Mouse (Mus musculus): ENCODE measurements around the gene Sh3pxd2a. TPM values are rescaled to one million over a fixed set of nuclear protein-coding genes. Genes with fewer than 3 reads are reported as not detected.

Gene Sh3pxd2a
- polyA plus RNA-seq, 1 experiment from 2014 or later: 8.8 TPM

- ATAC-seq (replicated peaks; ENCODE audit: low FRiP score, low TSS enrichment, low read depth) (no peak), DNase-seq (ENCODE audit: low spot score) (no peak)
- no peaks in the 10 kb centered on the region for H3K9me3 ChIP-seq (ENCODE audit: control insufficient read depth, low read length)
- H3K27me3 ChIP-seq (replicated peaks; ENCODE audit: control insufficient read depth, insufficient read depth, low read length): no peaks in the 10 kb centered on the region
- H3K4me3 ChIP-seq (ENCODE audit: low read depth, low read length): no peak overlapping the region
- no peak overlapping the region for H3K4me2 ChIP-seq (ENCODE audit: low read length)
- no peak overlapping the region for H3K27ac ChIP-seq (ENCODE audit: low read depth)
- H3K4me1 ChIP-seq (replicated peaks; ENCODE audit: control insufficient read depth, insufficient read depth, low read length): peaks cover 29% of the 10 kb centered on the region
- H3K36me3 ChIP-seq (ENCODE audit: control insufficient read depth, insufficient read depth, low read length): no peaks in the 10 kb centered on the region; the same call in 1 of the 2 replicates
- 67% methylated on average over 8 of the region's 8 CpGs for WGBS
- no peak overlapping the region for H3K9ac ChIP-seq (ENCODE audit: low read length)
These were observed 45.0 kb downstream of the Sh3pxd2a start for GRCm38 (mm10) chr19:47419208-47419607.

- ATAC-seq (replicated peaks; ENCODE audit: low FRiP score, low TSS enrichment, low read depth) (no peak), DNase-seq (ENCODE audit: low spot score) (no peak)
These were observed 48.0 kb downstream of the Sh3pxd2a start for GRCm38 (mm10) chr19:47416161-47416560.

DNA sequence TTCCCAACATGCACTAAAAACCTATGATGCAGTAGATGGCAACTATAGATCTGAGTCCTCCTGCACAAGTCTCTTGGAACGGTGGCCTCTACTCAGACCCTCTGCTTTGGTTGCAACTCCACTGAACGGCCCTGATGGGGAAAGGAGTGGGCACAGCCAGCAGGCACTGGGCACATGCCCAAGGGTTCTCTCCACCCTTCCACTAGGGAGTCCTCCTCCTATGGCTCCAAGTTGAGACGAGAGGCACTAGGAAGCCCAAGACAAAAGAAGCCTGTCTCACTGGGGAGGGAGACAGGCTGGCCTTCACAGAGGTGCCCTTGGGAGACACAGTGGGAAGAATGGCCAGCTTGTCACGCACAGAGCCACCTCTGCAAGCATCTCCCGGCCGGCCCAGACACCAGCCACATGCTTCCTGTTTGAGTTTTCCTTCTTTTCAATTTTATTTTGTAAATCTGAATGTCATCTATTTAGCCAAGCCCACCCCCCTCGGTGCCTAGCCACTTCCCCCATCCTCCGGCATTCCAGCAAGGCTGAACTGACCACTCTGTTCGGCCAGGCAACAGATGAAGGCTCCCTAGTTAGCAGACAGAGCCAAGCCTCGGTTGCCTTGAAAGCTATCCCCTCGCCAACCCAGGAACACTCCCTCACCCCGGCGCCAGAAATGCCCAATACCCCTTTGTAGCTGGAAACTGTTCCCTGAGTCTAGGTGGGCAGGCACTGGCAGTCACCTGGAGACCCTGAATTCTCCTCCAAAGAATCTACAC is 49.9 kb downstream of the Sh3pxd2a start:
- no peak overlapping the region for H3K4me2 ChIP-seq (ENCODE audit: low read length)
- H3K4me1 ChIP-seq (replicated peaks; ENCODE audit: control insufficient read depth, insufficient read depth, low read length): peaks cover 24% of the 10 kb centered on the region
- DNase-seq (ENCODE audit: low spot score): no peak
- WGBS: 72% methylated on average over 13 of the region's 13 CpGs
- ATAC-seq (replicated peaks; ENCODE audit: low FRiP score, low TSS enrichment, low read depth): no peak
- H3K27me3 ChIP-seq (replicated peaks; ENCODE audit: control insufficient read depth, insufficient read depth, low read length): no peaks in the 10 kb centered on the region
- no peak overlapping the region for H3K9ac ChIP-seq (ENCODE audit: low read length)
- no peaks in the 10 kb centered on the region for H3K9me3 ChIP-seq (ENCODE audit: control insufficient read depth, low read length)
- H3K4me3 ChIP-seq (ENCODE audit: low read depth, low read length): no peak overlapping the region
- no peak overlapping the region for H3K27ac ChIP-seq (ENCODE audit: low read depth)
- H3K36me3 ChIP-seq (ENCODE audit: control insufficient read depth, insufficient read depth, low read length): no peaks in the 10 kb centered on the region

More at GRCm38 (mm10) chr19:47416161-47416560, 48.0 kb downstream of the Sh3pxd2a start:
- no peak overlapping the region for H3K9ac ChIP-seq (ENCODE audit: low read length)
- H3K27ac ChIP-seq (ENCODE audit: low read depth): no peak overlapping the region
- no peaks in the 10 kb centered on the region for H3K36me3 ChIP-seq (ENCODE audit: control insufficient read depth, insufficient read depth, low read length)
- H3K27me3 ChIP-seq (replicated peaks; ENCODE audit: control insufficient read depth, insufficient read depth, low read length): no peaks in the 10 kb centered on the region
- no peaks in the 10 kb centered on the region for H3K9me3 ChIP-seq (ENCODE audit: control insufficient read depth, low read length)
- H3K4me3 ChIP-seq (ENCODE audit: low read depth, low read length): no peak overlapping the region
- H3K4me2 ChIP-seq (ENCODE audit: low read length): no peak overlapping the region
- WGBS: 89% methylated on average over 12 of the region's 12 CpGs
- H3K4me1 ChIP-seq (replicated peaks; ENCODE audit: control insufficient read depth, insufficient read depth, low read length): peaks cover 27% of the 10 kb centered on the region

DNA sequence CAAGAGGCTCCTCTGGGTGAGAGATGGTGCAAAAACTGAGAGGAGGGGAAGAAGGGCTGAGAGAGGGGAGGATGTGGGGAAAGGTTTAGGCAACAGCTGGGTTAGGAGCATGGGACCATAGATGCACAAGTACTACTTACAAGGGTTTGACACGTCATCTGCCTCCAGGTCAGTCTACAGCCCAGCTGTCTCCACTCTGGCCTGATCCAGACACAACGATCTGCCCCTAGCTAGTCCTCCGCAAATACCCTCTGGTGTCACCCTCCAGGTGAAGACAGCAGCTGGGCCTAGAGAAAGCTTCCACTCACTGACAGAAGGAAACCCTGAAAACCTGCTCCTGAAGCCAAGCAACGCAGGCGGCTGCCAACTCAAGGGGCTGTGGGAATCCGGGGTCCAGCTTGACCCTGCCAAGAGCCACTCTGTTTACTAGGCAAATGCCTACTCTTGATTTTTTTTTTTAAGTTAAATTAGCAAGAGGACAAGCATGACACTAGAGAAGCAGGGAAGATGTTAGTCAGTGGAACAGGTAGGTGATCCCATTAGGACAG is 50.7 kb downstream of the Sh3pxd2a start:
- ATAC-seq (replicated peaks; ENCODE audit: low FRiP score, low TSS enrichment, low read depth): no peak
- Histone ChIP-seq H3K9ac (ENCODE audit: low read length) (no peak overlapping the region), H3K4me2 (ENCODE audit: low read length) (no peak overlapping the region), H3K9me3 (ENCODE audit: control insufficient read depth, low read length) (no peaks in the 10 kb centered on the region), H3K4me3 (ENCODE audit: low read depth, low read length) (no peak overlapping the region), H3K4me1 (replicated peaks; ENCODE audit: control insufficient read depth, insufficient read depth, low read length) (peaks cover 24% of the 10 kb centered on the region), H3K27me3 (replicated peaks; ENCODE audit: control insufficient read depth, insufficient read depth, low read length) (no peaks in the 10 kb centered on the region), H3K36me3 (ENCODE audit: control insufficient read depth, insufficient read depth, low read length) (no peaks in the 10 kb centered on the region), H3K27ac (ENCODE audit: low read depth) (no peak overlapping the region)
- WGBS: 83% methylated on average over 6 of the region's 6 CpGs
- DNase-seq (ENCODE audit: low spot score): no peak

DNA sequence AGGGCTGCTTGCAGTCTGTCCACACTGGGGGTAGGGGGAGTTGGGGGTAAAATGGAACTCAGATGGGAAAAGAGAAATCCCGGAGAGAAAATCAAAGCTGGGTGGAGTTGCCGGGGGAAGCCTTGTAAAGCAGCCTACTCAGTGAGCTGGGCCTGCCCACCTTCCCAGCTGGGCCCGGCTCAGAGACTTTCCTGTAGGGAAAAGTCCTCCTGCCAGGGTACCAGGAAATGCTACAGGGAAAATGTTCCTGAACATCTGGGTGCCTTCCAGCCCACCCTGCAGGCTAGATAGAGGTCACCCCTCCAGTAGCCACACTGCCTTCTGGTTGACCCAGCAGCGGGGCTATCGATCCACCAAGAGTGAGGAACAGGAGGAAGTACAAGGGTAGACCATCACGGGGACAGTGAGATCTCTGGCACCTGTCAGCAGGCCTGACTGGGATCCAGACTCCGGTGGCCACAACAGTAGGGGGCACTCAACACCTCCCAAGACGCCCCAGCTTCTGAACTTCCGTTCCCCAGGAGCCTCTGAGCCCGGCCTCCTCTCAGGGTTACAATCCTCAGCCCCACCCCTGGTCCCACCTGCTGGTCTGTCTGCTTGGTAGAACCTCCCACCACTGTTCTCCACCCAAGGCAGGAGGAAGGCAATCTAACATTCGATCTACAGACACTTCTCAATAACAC is 51.5 kb downstream of the Sh3pxd2a start:
- H3K4me1 ChIP-seq (replicated peaks; ENCODE audit: control insufficient read depth, insufficient read depth, low read length): peaks cover 24% of the 10 kb centered on the region
- no peak for DNase-seq (ENCODE audit: low spot score)
- no peak overlapping the region for H3K4me3 ChIP-seq (ENCODE audit: low read depth, low read length)
- no peak overlapping the region for H3K4me2 ChIP-seq (ENCODE audit: low read length)
- no peak overlapping the region for H3K27ac ChIP-seq (ENCODE audit: low read depth)
- H3K36me3 ChIP-seq (ENCODE audit: control insufficient read depth, insufficient read depth, low read length): 0 out of 2 replicates have a peak, but pooled peaks cover 4% of the 10 kb centered on the region
- 71% methylated on average over 11 of the region's 11 CpGs for WGBS
- no peak overlapping the region for H3K9ac ChIP-seq (ENCODE audit: low read length)
- no peaks in the 10 kb centered on the region for H3K27me3 ChIP-seq (replicated peaks; ENCODE audit: control insufficient read depth, insufficient read depth, low read length)
- peak; percentile 13; the same call in 1 of the 2 replicates for ATAC-seq (replicated peaks; ENCODE audit: low FRiP score, low TSS enrichment, low read depth)
- H3K9me3 ChIP-seq (ENCODE audit: control insufficient read depth, low read length): no peaks in the 10 kb centered on the region

GRCm38 (mm10) chr19:47410301-47410700 is 53.9 kb downstream of the Sh3pxd2a start:
- Histone ChIP-seq H3K9me3 (ENCODE audit: control insufficient read depth, low read length) (no peaks in the 10 kb centered on the region), H3K4me2 (ENCODE audit: low read length) (no peak overlapping the region), H3K36me3 (ENCODE audit: control insufficient read depth, insufficient read depth, low read length) (0 out of 2 replicates have a peak, but pooled peaks cover 4% of the 10 kb centered on the region), H3K4me1 (replicated peaks; ENCODE audit: control insufficient read depth, insufficient read depth, low read length) (peaks cover 24% of the 10 kb centered on the region), H3K4me3 (ENCODE audit: low read depth, low read length) (no peak overlapping the region), H3K9ac (ENCODE audit: low read length) (no peak overlapping the region), H3K27ac (ENCODE audit: low read depth) (no peak overlapping the region), H3K27me3 (replicated peaks; ENCODE audit: control insufficient read depth, insufficient read depth, low read length) (no peaks in the 10 kb centered on the region)
- WGBS: 90% methylated on average over 6 of the region's 6 CpGs
- DNase-seq (ENCODE audit: low spot score) (no peak), ATAC-seq (replicated peaks; ENCODE audit: low FRiP score, low TSS enrichment, low read depth) (no peak)

- H3K36me3 ChIP-seq (ENCODE audit: control insufficient read depth, insufficient read depth, low read length): 0 out of 2 replicates have a peak, but pooled peaks cover 4% of the 10 kb centered on the region
- no peak for DNase-seq (ENCODE audit: low spot score)
- no peaks in the 10 kb centered on the region for H3K27me3 ChIP-seq (replicated peaks; ENCODE audit: control insufficient read depth, insufficient read depth, low read length)
- no peak overlapping the region for H3K4me3 ChIP-seq (ENCODE audit: low read depth, low read length)
- no peak for ATAC-seq (replicated peaks; ENCODE audit: low FRiP score, low TSS enrichment, low read depth)
- H3K9me3 ChIP-seq (ENCODE audit: control insufficient read depth, low read length): no peaks in the 10 kb centered on the region
- no peak overlapping the region for H3K27ac ChIP-seq (ENCODE audit: low read depth)
- no peak overlapping the region for H3K9ac ChIP-seq (ENCODE audit: low read length)
- peaks cover 19% of the 10 kb centered on the region for H3K4me1 ChIP-seq (replicated peaks; ENCODE audit: control insufficient read depth, insufficient read depth, low read length)
- no peak overlapping the region for H3K4me2 ChIP-seq (ENCODE audit: low read length)
These were observed 55.1 kb downstream of the Sh3pxd2a start for GRCm38 (mm10) chr19:47409142-47409541.

DNA sequence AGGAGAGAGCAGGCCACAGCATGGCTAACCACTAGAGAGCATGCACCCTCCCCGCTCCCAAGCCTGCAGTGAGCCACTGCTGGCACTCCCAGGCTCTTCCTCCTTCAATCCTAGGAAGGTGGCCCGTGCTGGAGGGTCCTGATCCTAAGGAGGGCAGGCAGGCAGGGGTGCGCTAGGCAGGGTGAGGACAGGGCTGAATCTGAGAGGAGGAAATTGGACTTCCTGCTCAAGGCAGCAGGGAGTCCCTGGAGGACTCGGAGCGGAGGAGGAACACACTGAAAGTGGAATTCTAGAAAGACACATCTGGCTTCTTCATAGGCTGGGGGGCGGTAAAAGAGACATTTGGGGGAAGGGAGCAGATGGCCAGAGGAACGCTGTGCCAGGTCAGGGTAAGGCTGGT is 55.5 kb downstream of the Sh3pxd2a start:
- Histone ChIP-seq H3K9me3 (ENCODE audit: control insufficient read depth, low read length) (no peaks in the 10 kb centered on the region), H3K4me1 (replicated peaks; ENCODE audit: control insufficient read depth, insufficient read depth, low read length) (peaks cover 21% of the 10 kb centered on the region), H3K36me3 (ENCODE audit: control insufficient read depth, insufficient read depth, low read length) (0 out of 2 replicates have a peak, but pooled peaks cover 4% of the 10 kb centered on the region), H3K4me2 (ENCODE audit: low read length) (no peak overlapping the region), H3K4me3 (ENCODE audit: low read depth, low read length) (no peak overlapping the region), H3K9ac (ENCODE audit: low read length) (no peak overlapping the region), H3K27ac (ENCODE audit: low read depth) (no peak overlapping the region), H3K27me3 (replicated peaks; ENCODE audit: control insufficient read depth, insufficient read depth, low read length) (no peaks in the 10 kb centered on the region)
- WGBS: 68% methylated on average over 7 of the region's 7 CpGs
- DNase-seq (ENCODE audit: low spot score) (no peak), ATAC-seq (replicated peaks; ENCODE audit: low FRiP score, low TSS enrichment, low read depth) (no peak)

Data from intestine, embryonic 14.5 days (tissue).